Mouse (Mus musculus) hindbrain, embryonic 13.5 days (tissue): ENCODE data around the gene Gm21409. TPM values are rescaled to one million over a fixed set of nuclear protein-coding genes. Genes with fewer than 3 reads are reported as not detected.
"Not testable (repeated sequence)": the region's sequence is repeated elsewhere in the genome, so short reads cannot be mapped to it uniquely, and the experiment has no call there.

Experiments used
- ATAC-seq: fragments of 200-750 bp; cut with Nextera tagmentation; 2 replicates; pipeline ENCODE4 v1.8.0; 2017; ENCODE audit warnings: moderate TSS enrichment; ENCODE audit not compliant: low FRiP score
- H3K27ac ChIP-seq: fragments of 300-500 bp; sonication (generic); 2 replicates; pipeline ENCODE4 v1.5.1; 2015; ENCODE audit warnings: inconsistent platforms, mild to moderate bottlenecking, moderate library complexity
- H3K27me3 ChIP-seq: fragments of 300-500 bp; sonication (generic); 2 replicates; pipeline ENCODE4 v1.6.1; 2015; ENCODE audit warnings: mild to moderate bottlenecking, inconsistent platforms
- H3K36me3 ChIP-seq: fragments of 300-500 bp; sonication (generic); 2 replicates; pipeline ENCODE4 v1.6.1; 2015; ENCODE audit warnings: mild to moderate bottlenecking, inconsistent platforms
- H3K4me1 ChIP-seq: fragments of 300-500 bp; sonication (generic); replicated peaks from 2 replicates; pipeline ENCODE4 v1.6.1; 2015; ENCODE audit warnings: inconsistent platforms
- H3K4me2 ChIP-seq: fragments of 300-500 bp; sonication (generic); 2 replicates; pipeline ENCODE4 v1.6.1; 2015; ENCODE audit warnings: inconsistent platforms, mild to moderate bottlenecking, moderate library complexity
- H3K4me3 ChIP-seq: fragments of 300-500 bp; sonication (generic); 2 replicates; pipeline ENCODE4 v1.5.1; 2015; ENCODE audit warnings: mild to moderate bottlenecking, inconsistent platforms
- H3K9ac ChIP-seq: fragments of 300-500 bp; sonication (generic); 2 replicates; pipeline ENCODE4 v1.6.1; 2015; ENCODE audit warnings: mild to moderate bottlenecking, inconsistent platforms
- H3K9me3 ChIP-seq: fragments of 300-500 bp; sonication (generic); 2 replicates; pipeline ENCODE4 v1.6.1; 2016; ENCODE audit warnings: inconsistent platforms
- WGBS: fragments of 180-500 bp; shearing (Covaris S2); methylation state at CpG from one replicate; pipeline ENCODE4 v1.1.7; 2015; 5-methylcytosine and 5-hydroxymethylcytosine counted together
- polyA plus RNA-seq: library from polyadenylated mRNA; unstranded; fragments of >200 nt; fragmentation: Nextera tagmentation; extraction: Ambion mirVana; gene quantifications from 2 replicates; pipeline ENCODE4 v1.2.1, GENCODE M21; 2015

Gm21409 gene
- not detected in 2 replicates for polyA plus RNA-seq

GRCm38 (mm10) chrY:84746385-84746784, at the start of gene Gm21409:
TSS of gene Gm21409 (plus strand) at chrY:84746685.
- H3K9me3 ChIP-seq, H3K9ac ChIP-seq, H3K27me3 ChIP-seq, ATAC-seq, H3K36me3 ChIP-seq, H3K4me2 ChIP-seq, H3K4me1 ChIP-seq, H3K4me3 ChIP-seq, H3K27ac ChIP-seq: not testable (repeated sequence)
- WGBS: no CpG with 5 or more reads among the region's 6 CpGs

Other genes starting within 250 kb of the Gm21409 start
- gene Gm21394, start 181.8 kb upstream of the Gm21409 start, polyA plus RNA-seq: not detected in 2 replicates